Mouse (Mus musculus) testis, adult 10 weeks (tissue): ENCODE measurements around the gene Barhl2. TPM values are rescaled to one million over a fixed set of nuclear protein-coding genes. Genes with fewer than 3 reads are reported as not detected.

ENCODE experiments used
- polyA plus RNA-seq: library from polyadenylated mRNA; stranded (reverse); fragments of 350-450 nt; fragmentation: Illumina TruSeq; extraction: RNeasy Lipid Tissue Mini Kit (QIAGEN cat#74804); gene quantifications from one replicate; pipeline ENCODE4 v1.2.3, GENCODE M21; 2014; ENCODE audit warnings: low read depth, low replicate concordance

Gene Barhl2
- polyA plus RNA-seq: not detected

DNA sequence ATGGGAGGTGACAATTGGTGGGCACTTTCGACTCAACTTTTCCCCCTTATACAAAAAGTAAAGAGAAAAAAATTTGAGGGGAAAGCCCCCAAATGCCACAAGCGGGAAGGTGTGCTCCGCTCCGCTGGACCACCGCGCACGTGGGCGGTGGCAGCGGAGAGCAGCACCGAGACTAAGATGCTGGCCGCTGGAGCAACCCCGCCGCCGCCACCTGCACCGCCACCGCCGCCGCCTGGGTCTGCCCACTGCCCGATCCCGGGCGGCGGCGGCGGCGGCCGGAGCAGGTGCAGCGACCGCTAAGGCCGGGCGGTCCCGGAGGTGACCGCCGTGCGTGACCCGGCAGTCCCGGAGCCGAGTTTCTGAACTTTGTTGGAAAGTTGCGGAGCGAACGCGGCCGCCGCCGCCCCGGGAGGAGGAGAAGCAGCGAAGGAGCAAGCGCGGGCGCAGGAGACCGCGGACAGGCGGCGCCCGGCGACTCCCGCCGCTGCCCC, at the start of gene Barhl2:
Barhl2 (minus strand) TSS at position 181 of the 491 bp plus-strand sequence.

Other genes with a start within 250 kb of the Barhl2 start
- not detected for gene Gm17304, start 150.9 kb upstream of the Barhl2 start, polyA plus RNA-seq
- gene Zfp644, start 239.1 kb upstream of the Barhl2 start, polyA plus RNA-seq: 94.8 TPM